Mouse (Mus musculus): ENCODE results near the gene Fam102a.

- TF ChIP-seq CTCF (conservative IDR thresholded peaks at IDR 0.05; ENCODE audit: low read length) (no peak), NANOG (IDR thresholded peaks at IDR 0.05; ENCODE audit: borderline replicate concordance, low read length) (no peak), POU5F1 (IDR thresholded peaks at IDR 0.05; ENCODE audit: borderline replicate concordance, low read length) (no peak)
These were observed 12.2 kb downstream of the Fam102a start for GRCm38 (mm10) chr2:32547380-32547779.

All from E14TG2a.4 (cell line).